Mouse (Mus musculus): ENCODE results near the gene F2rl2. TPM values are rescaled to one million over a fixed set of nuclear protein-coding genes. Genes with fewer than 3 reads are reported as not detected.
A peak's percentile ranks its signal among the peaks of the same experiment; 100 is the strongest.

The F2rl2 gene
- polyA plus RNA-seq, 1 experiment from 2014 or later, result 0.38 TPM

DNA sequence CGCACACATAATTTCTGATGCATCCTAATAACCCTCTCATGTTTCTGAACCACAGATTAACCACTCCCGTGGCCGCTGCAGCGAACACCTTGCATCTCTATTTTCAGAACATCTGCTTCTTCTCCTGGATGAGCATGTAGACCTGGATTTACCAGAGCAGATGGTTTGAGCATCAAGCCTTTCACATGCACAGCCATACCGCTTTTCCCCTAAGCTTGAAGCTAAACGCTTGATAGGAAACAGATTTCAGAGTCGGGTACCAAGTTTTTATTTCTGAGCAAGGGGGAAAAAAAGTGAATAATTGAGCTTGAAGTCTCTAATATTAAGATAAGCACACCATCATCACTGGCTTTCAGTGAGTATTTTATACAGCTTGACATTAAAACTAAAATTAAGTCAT, 50.4 kb downstream of the F2rl2 start:
- Histone ChIP-seq H3K9ac (ENCODE audit: low read depth, low read length) (no peak overlapping the region), H3K4me1 (ENCODE audit: control insufficient read depth, insufficient read depth, low read length) (peaks cover 11% of the 10 kb centered on the region; the same call in 1 of the 2 replicates), H3K36me3 (ENCODE audit: control insufficient read depth, insufficient read depth, low read length) (no peaks in the 10 kb centered on the region), H3K27me3 (replicated peaks; ENCODE audit: control insufficient read depth, insufficient read depth, low read length) (no peaks in the 10 kb centered on the region), H3K9me3 (ENCODE audit: control insufficient read depth, low read length) (no peaks in the 10 kb centered on the region), H3K27ac (ENCODE audit: low read length) (no peak overlapping the region), H3K4me3 (ENCODE audit: low read length) (no peak overlapping the region), H3K4me2 (ENCODE audit: low read depth, low read length) (no peak overlapping the region)
- WGBS, result 68% methylated on average over 7 of the region's 7 CpGs
- ATAC-seq, result no peak

DNA sequence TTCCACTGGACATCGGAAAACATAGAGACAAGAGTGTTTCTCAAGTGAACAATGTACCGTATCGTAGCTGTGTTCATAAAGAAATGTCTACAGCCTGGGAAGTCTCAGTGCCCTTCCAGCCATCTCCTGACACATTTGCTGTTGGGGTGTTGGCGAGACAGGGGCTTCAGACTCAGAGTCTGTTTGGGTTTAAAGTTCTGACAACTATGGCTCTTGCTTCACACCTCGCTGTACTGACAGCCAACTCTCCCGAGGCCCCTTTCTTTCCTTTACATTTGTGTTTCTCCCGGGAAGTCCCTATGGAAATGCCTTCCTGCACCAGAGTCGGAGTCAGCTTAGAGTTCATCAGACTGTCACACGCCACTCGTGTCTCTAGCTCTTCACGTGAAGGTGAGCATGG, 50.9 kb downstream of the F2rl2 start:
- Histone ChIP-seq H3K27me3 (replicated peaks; ENCODE audit: control insufficient read depth, insufficient read depth, low read length) (no peaks in the 10 kb centered on the region), H3K9me3 (ENCODE audit: control insufficient read depth, low read length) (no peaks in the 10 kb centered on the region), H3K27ac (ENCODE audit: low read length) (peak overlapping the region; percentile 36; the same call in 1 of the 2 replicates), H3K4me3 (ENCODE audit: low read length) (no peak overlapping the region), H3K4me2 (ENCODE audit: low read depth, low read length) (no peak overlapping the region), H3K36me3 (ENCODE audit: control insufficient read depth, insufficient read depth, low read length) (no peaks in the 10 kb centered on the region), H3K4me1 (ENCODE audit: control insufficient read depth, insufficient read depth, low read length) (peaks cover 11% of the 10 kb centered on the region; the same call in 1 of the 2 replicates), H3K9ac (ENCODE audit: low read depth, low read length) (no peak overlapping the region)
- ATAC-seq, result no peak
- 71% methylated on average over 11 of the region's 11 CpGs for WGBS

Other genes with a start within 250 kb of the F2rl2 start
- gene S100z, start 218.1 kb upstream of the F2rl2 start, polyA plus RNA-seq (2015; fragmentation: Nextera tagmentation; extraction: Ambion mirVana), result 0.40 and 1.2 TPM in 2 replicates
- gene F2rl1, start 171.6 kb upstream of the F2rl2 start, polyA plus RNA-seq (2015; fragmentation: Nextera tagmentation; extraction: Ambion mirVana), result 23.0 and 24.8 TPM in 2 replicates
- 41.0 and 41.7 TPM in 2 replicates for gene F2r, start 78.4 kb upstream of the F2rl2 start, polyA plus RNA-seq (2015; fragmentation: Nextera tagmentation; extraction: Ambion mirVana)
- 29.4 and 32.5 TPM in 2 replicates for gene Iqgap2, start 195.1 kb downstream of the F2rl2 start, polyA plus RNA-seq (2015; fragmentation: Nextera tagmentation; extraction: Ambion mirVana)

All from intestine, embryonic 16.5 days (tissue).